In genomic region chr4:135875546-135875945, GRCm38 (mm10) we compare ENCODE assay signal across 8 mouse cellular contexts. TPM values are rescaled to one million over a fixed set of nuclear protein-coding genes. Genes with fewer than 3 reads are reported as not detected.
DNase-seq lines count a peak whose midpoint lies in the region; ATAC-seq and TF ChIP-seq lines count a peak whose summit lies in the region.

No protein-coding gene starts in this region.

- peak overlapping the region; percentile 98 for H3K27ac ChIP-seq in hindbrain, embryonic 10.5 days
- H3K27ac ChIP-seq in hindbrain, embryonic 11.5 days (ENCODE audit: low read depth, low read length), result no peak overlapping the region
- peak overlapping the region; percentile 90 for H3K27ac ChIP-seq in testis, adult 2 months (ENCODE audit: control insufficient read depth, insufficient read depth, low read depth, low read length)
- H3K27ac ChIP-seq in limb, embryonic 14.5 days (replicated peaks; ENCODE audit: low read depth, low read length), result peak overlapping the region; percentile 63

- ATAC-seq in hindbrain, embryonic 11.5 days (ENCODE audit: low FRiP score), result no peak
- no peak for ATAC-seq in limb, embryonic 14.5 days (ENCODE audit: low FRiP score, low read depth)
- no peak for ATAC-seq in inflammation-experienced regulatory T-cells, adult 6 months

- H3K9ac ChIP-seq in hindbrain, embryonic 11.5 days (ENCODE audit: low read depth, low read length), result no peak overlapping the region
- H3K9ac ChIP-seq in limb, embryonic 14.5 days (ENCODE audit: low read depth, low read length, severe bottlenecking), result no peak overlapping the region

- 37% methylated on average over 7 of the region's 7 CpGs for WGBS in hindbrain, embryonic 10.5 days
- WGBS in hindbrain, embryonic 11.5 days, result 33% methylated on average over 7 of the region's 7 CpGs
- 31% methylated on average over 7 of the region's 7 CpGs for WGBS in limb, embryonic 14.5 days

- H3K36me3 ChIP-seq in hindbrain, embryonic 10.5 days, result peaks cover 24% of the 10 kb centered on the region
- H3K36me3 ChIP-seq in hindbrain, embryonic 11.5 days (ENCODE audit: control insufficient read depth, insufficient read depth, low read length), result no peaks in the 10 kb centered on the region
- peaks cover 3% of the 10 kb centered on the region for H3K36me3 ChIP-seq in testis, adult 2 months (ENCODE audit: control insufficient read depth, insufficient read depth, low read length)
- peaks cover 14% of the 10 kb centered on the region for H3K36me3 ChIP-seq in limb, embryonic 14.5 days (ENCODE audit: control insufficient read depth, insufficient read depth, low read length)

- H3K4me1 ChIP-seq in hindbrain, embryonic 10.5 days (replicated peaks), result peaks cover 60% of the 10 kb centered on the region
- peaks cover 10% of the 10 kb centered on the region for H3K4me1 ChIP-seq in hindbrain, embryonic 11.5 days (replicated peaks; ENCODE audit: control insufficient read depth, insufficient read depth, low read length)
- peaks cover 19% of the 10 kb centered on the region for H3K4me1 ChIP-seq in testis, adult 2 months (ENCODE audit: control insufficient read depth, insufficient read depth, low read length)
- peaks cover 36% of the 10 kb centered on the region for H3K4me1 ChIP-seq in limb, embryonic 14.5 days (ENCODE audit: control insufficient read depth, insufficient read depth, low read length)

- no peak for TF ChIP-seq CTCF in testis, adult 2 months (IDR thresholded peaks at IDR 0.05; ENCODE audit: control insufficient read depth, insufficient read depth, insufficient replicate concordance, low read depth, low read length)

- no peak overlapping the region; the same call in 1 of the 2 replicates for H3K4me2 ChIP-seq in hindbrain, embryonic 11.5 days (replicated peaks; ENCODE audit: low read depth, low read length)
- no peak overlapping the region for H3K4me2 ChIP-seq in limb, embryonic 14.5 days (replicated peaks; ENCODE audit: low read depth, low read length, severe bottlenecking)

- H3K4me3 ChIP-seq in hindbrain, embryonic 10.5 days, result 0 out of 2 replicates have a peak overlapping the region, but pooled peaks have one; percentile 42
- no peak overlapping the region for H3K4me3 ChIP-seq in hindbrain, embryonic 11.5 days (ENCODE audit: low read depth, low read length)
- no peak overlapping the region; the same call in 1 of the 2 replicates for H3K4me3 ChIP-seq in testis, adult 2 months (ENCODE audit: control insufficient read depth, low read depth, low read length)
- H3K4me3 ChIP-seq in limb, embryonic 14.5 days (replicated peaks; ENCODE audit: low read length), result no peak overlapping the region; the same call in 1 of the 2 replicates

- DNase-seq in hindbrain, embryonic 10.5 days (ENCODE audit: low spot score), result no peak
- no peak for DNase-seq in hindbrain, embryonic 11.5 days (ENCODE audit: low spot score)
- no peak for DNase-seq in testis, postnatal 14 days (ENCODE audit: low spot score)
- DNase-seq in limb, embryonic 14.5 days (ENCODE audit: low spot score), result no peak
- no peak for DNase-seq in ovary, postnatal 10 days (ENCODE audit: low spot score)
- no peak for DNase-seq in cerebellum, adult 8-10 months

- TF ChIP-seq POLR2A in testis, adult 2 months (IDR thresholded peaks at IDR 0.05; ENCODE audit: control insufficient read depth, low read depth, low read length), result no peak
- no peak for TF ChIP-seq POLR2A in limb, embryonic 14.5 days (IDR thresholded peaks at IDR 0.05; ENCODE audit: borderline replicate concordance, extremely low read depth, insufficient read depth, insufficient read length)

- H3K9me3 ChIP-seq in hindbrain, embryonic 10.5 days, result no peaks in the 10 kb centered on the region
- no peaks in the 10 kb centered on the region for H3K9me3 ChIP-seq in hindbrain, embryonic 11.5 days (ENCODE audit: control insufficient read depth, low read length)
- no peaks in the 10 kb centered on the region for H3K9me3 ChIP-seq in limb, embryonic 14.5 days (ENCODE audit: control insufficient read depth, low read length)

- H3K27me3 ChIP-seq in hindbrain, embryonic 10.5 days (ENCODE audit: insufficient read depth, poor library complexity, severe bottlenecking), result no peaks in the 10 kb centered on the region
- H3K27me3 ChIP-seq in hindbrain, embryonic 11.5 days (ENCODE audit: control insufficient read depth, insufficient read depth, low read length), result no peaks in the 10 kb centered on the region
- H3K27me3 ChIP-seq in testis, adult 2 months (ENCODE audit: control insufficient read depth, insufficient read depth, low read length), result no peaks in the 10 kb centered on the region
- H3K27me3 ChIP-seq in limb, embryonic 14.5 days (ENCODE audit: control insufficient read depth, insufficient read depth, low read length), result no peaks in the 10 kb centered on the region

RNA-seq across cellular contexts. Expression of gene Pnrc2, which starts 1.9 kb away (rescaled TPM):
- polyA plus RNA-seq in hindbrain, embryonic 10.5 days (2016; fragmentation: Nextera tagmentation; extraction: Ambion mirVana), result 171 and 204 TPM in 2 replicates
- polyA plus RNA-seq in hindbrain, embryonic 11.5 days (2014; fragmentation: Nextera tagmentation; extraction: Ambion mirVana), result 213 and 226 TPM in 2 replicates
- 6.4 and 7.4 TPM in 2 replicates for polyA plus RNA-seq in testis, adult 2 months (2012; rRNA removed)
- polyA plus RNA-seq in limb, embryonic 14.5 days (2012; rRNA removed), result 105 and 106 TPM in 2 replicates
- 165 and 178 TPM in 2 replicates for polyA plus RNA-seq in limb, embryonic 14.5 days (2014; fragmentation: Nextera tagmentation; extraction: Ambion mirVana)
- polyA plus RNA-seq in inflammation-experienced regulatory T-cells, adult 6 months (2017; shearing (Covaris generic)), result 100 to 1,000 TPM; 177 to 235 (median 211) TPM

RNA-seq across cellular contexts. Expression of gene Cnr2, which starts 19.6 kb away (rescaled TPM):
- polyA plus RNA-seq in hindbrain, embryonic 10.5 days (2016; fragmentation: Nextera tagmentation; extraction: Ambion mirVana), result 0.21 and 0.66 TPM in 2 replicates
- 0.08 and 0.47 TPM in 2 replicates for polyA plus RNA-seq in hindbrain, embryonic 11.5 days (2014; fragmentation: Nextera tagmentation; extraction: Ambion mirVana)
- 0.38 and 0.51 TPM in 2 replicates for polyA plus RNA-seq in testis, adult 2 months (2012; rRNA removed)
- 0.70 TPM in 2 replicates for polyA plus RNA-seq in limb, embryonic 14.5 days (2012; rRNA removed)
- 0.57 and 0.94 TPM in 2 replicates for polyA plus RNA-seq in limb, embryonic 14.5 days (2014; fragmentation: Nextera tagmentation; extraction: Ambion mirVana)
- polyA plus RNA-seq in inflammation-experienced regulatory T-cells, adult 6 months (2017; shearing (Covaris generic)), result 1 to 10 TPM; 1.9 to 8.0 (median 7.0) TPM

RNA-seq across cellular contexts. Expression of gene Srsf10, which starts 20.0 kb away (rescaled TPM):
- 283 and 352 TPM in 2 replicates for polyA plus RNA-seq in hindbrain, embryonic 10.5 days (2016; fragmentation: Nextera tagmentation; extraction: Ambion mirVana)
- polyA plus RNA-seq in hindbrain, embryonic 11.5 days (2014; fragmentation: Nextera tagmentation; extraction: Ambion mirVana), result 390 and 420 TPM in 2 replicates
- 72.8 and 76.8 TPM in 2 replicates for polyA plus RNA-seq in testis, adult 2 months (2012; rRNA removed)
- 139 and 145 TPM in 2 replicates for polyA plus RNA-seq in limb, embryonic 14.5 days (2012; rRNA removed)
- 258 and 273 TPM in 2 replicates for polyA plus RNA-seq in limb, embryonic 14.5 days (2014; fragmentation: Nextera tagmentation; extraction: Ambion mirVana)
- polyA plus RNA-seq in inflammation-experienced regulatory T-cells, adult 6 months (2017; shearing (Covaris generic)), result 100 to 1,000 TPM; 184 to 209 (median 207) TPM

RNA-seq across cellular contexts. Expression of gene Fuca1, which starts 45.0 kb away (rescaled TPM):
- polyA plus RNA-seq in hindbrain, embryonic 10.5 days (2016; fragmentation: Nextera tagmentation; extraction: Ambion mirVana), result 54.3 and 59.5 TPM in 2 replicates
- 44.5 and 50.4 TPM in 2 replicates for polyA plus RNA-seq in hindbrain, embryonic 11.5 days (2014; fragmentation: Nextera tagmentation; extraction: Ambion mirVana)
- 76.9 and 84.0 TPM in 2 replicates for polyA plus RNA-seq in testis, adult 2 months (2012; rRNA removed)
- polyA plus RNA-seq in limb, embryonic 14.5 days (2012; rRNA removed), result 45.6 and 50.1 TPM in 2 replicates
- 80.8 and 92.8 TPM in 2 replicates for polyA plus RNA-seq in limb, embryonic 14.5 days (2014; fragmentation: Nextera tagmentation; extraction: Ambion mirVana)
- 100 to 1,000 TPM in 1 of 3 experiments, 10 to 100 TPM in 2; 81.7 to 101 (median 98.9) TPM for polyA plus RNA-seq in inflammation-experienced regulatory T-cells, adult 6 months (2017; shearing (Covaris generic))

Comparison
In these comparisons a context has a peak if more than half of its experiments do, and no peak if none do; other contexts are left out.
1. RNA of gene Pnrc2, which starts 1.9 kb away (polyA plus RNA-seq): 213 to 226 TPM in hindbrain, embryonic 11.5 days, 177 to 235 TPM in inflammation-experienced regulatory T-cells, adult 6 months, 171 to 204 TPM in hindbrain, embryonic 10.5 days and 105 to 178 TPM in limb, embryonic 14.5 days; 6.4 to 7.4 TPM in testis, adult 2 months; every median in the first group is over 10 times any median in the second.